Mouse (Mus musculus) G1E (cell line): ENCODE data around the gene Scrn1. TPM values are rescaled to one million over a fixed set of nuclear protein-coding genes. Genes with fewer than 3 reads are reported as not detected.

Experiments
- ATAC-seq: 2 replicates; pipeline ENCODE4 v1.8.0; 2016; ENCODE audit warnings: mild to moderate bottlenecking; ENCODE audit not compliant: insufficient number of reproducible peaks, poor library complexity, low FRiP score, severe bottlenecking; ENCODE audit errors: extremely low read depth
- DNase-seq: peaks from one replicate; pipeline ENCODE4 v3.0.0; 2012; ENCODE audit warnings: low spot score
- H3K27me3 ChIP-seq: 2 replicates; pipeline ENCODE4 v1.6.1; 2012; ENCODE audit warnings: mild to moderate bottlenecking, low read length, inconsistent platforms; ENCODE audit not compliant: insufficient read depth
- H3K36me3 ChIP-seq: replicated peaks from 2 replicates; pipeline ENCODE3; 2012; ENCODE audit warnings: mild to moderate bottlenecking, inconsistent platforms
- H3K4me1 ChIP-seq: 2 replicates; pipeline ENCODE4 v1.6.1; 2012; ENCODE audit warnings: low read depth, low read length, inconsistent platforms, mixed read lengths; ENCODE audit not compliant: insufficient read depth
- H3K4me3 ChIP-seq: 2 replicates; pipeline ENCODE4 v1.5.1; 2012; ENCODE audit warnings: low read depth, mild to moderate bottlenecking, inconsistent platforms, low read length, moderate library complexity, mixed read lengths
- H3K9me3 ChIP-seq: replicated peaks from 2 replicates; pipeline ENCODE4 v1.6.1; 2012; ENCODE audit warnings: inconsistent platforms
- CTCF ChIP-seq: IDR thresholded peaks from 2 replicates; pipeline ENCODE4 v1.5.1; 2012; ENCODE audit warnings: low read depth, low read length, inconsistent platforms, mixed read lengths
- GATA1 ChIP-seq: IDR thresholded peaks from 2 replicates; pipeline ENCODE4 v1.6.1; 2012; ENCODE audit warnings: borderline replicate concordance, low read length, inconsistent platforms, mixed read lengths
- GATA2 ChIP-seq: IDR thresholded peaks from 2 replicates; pipeline ENCODE4 v1.6.1; 2012; ENCODE audit warnings: low read depth, low read length, inconsistent platforms, borderline replicate concordance
- POLR2AphosphoS5 ChIP-seq: IDR thresholded peaks from 2 replicates; pipeline ENCODE4 v1.6.1; 2012; ENCODE audit warnings: low read depth, low read length, inconsistent platforms; ENCODE audit not compliant: insufficient replicate concordance
- TAL1 ChIP-seq: conservative IDR thresholded peaks from 2 replicates; pipeline ENCODE4 v1.6.1; 2012; ENCODE audit warnings: low read depth, low read length, inconsistent platforms, mixed read lengths
- polyA plus RNA-seq: library from polyadenylated mRNA; stranded (reverse); fragments of >175 nt; gene quantifications from 2 replicates; pipeline ENCODE4 v1.2.3, GENCODE M21; 2012
- total RNA-seq, 2 experiments: library from RNA; stranded (forward) in 1 of 2; stranded (reverse) in 1 of 2; fragments of 200-1000 nt in 1 of 2; fragments of >200 nt in 1 of 2; fragmentation: Nextera tagmentation in 1 of 2; gene quantifications; 2 replicates each; pipeline ENCODE4 v1.2.3; 2014 to 2017

Scrn1 gene
- total and polyA plus RNA-seq, 3 experiments = 0.55 TPM; not detected in 2

GRCm38 (mm10) chr6:54597208-54597607 lies 30.9 kb upstream of the Scrn1 start, which contains the start of gene Fkbp14:
Gene Fkbp14, minus strand, starts transcription at chr6:54597308.
- ATAC-seq (no peak), DNase-seq (no peak)
- Histone ChIP-seq H3K4me3 (no peak within 1 kb of the TSS), H3K36me3 (peaks cover 26% of the 10 kb centered on the region), H3K9me3 (no peaks in the 10 kb centered on the region), H3K4me1 (peaks cover 35% of the 10 kb centered on the region), H3K27me3 (no peaks in the 10 kb centered on the region)
- no peak for TF ChIP-seq GATA2
- TF ChIP-seq POLR2AphosphoS5 = no peak
- no peak for TF ChIP-seq GATA1
- no peak for TF ChIP-seq CTCF
- no peak for TF ChIP-seq TAL1

GRCm38 (mm10) chr6:54595330-54595878 lies 29.1 kb upstream of the Scrn1 start:
- H3K4me1 ChIP-seq = peaks cover 45% of the 10 kb centered on the region
- TF ChIP-seq POLR2AphosphoS5 = no peak
- no peak for TF ChIP-seq GATA1
- no peak for TF ChIP-seq TAL1
- TF ChIP-seq GATA2 = no peak
- no peak for TF ChIP-seq CTCF
- peak overlapping the region; percentile 93 for H3K4me3 ChIP-seq
- peaks cover 17% of the 10 kb centered on the region for H3K36me3 ChIP-seq
- H3K27me3 ChIP-seq = no peaks in the 10 kb centered on the region
- DNase-seq (no peak), ATAC-seq (no peak)
- H3K9me3 ChIP-seq = no peaks in the 10 kb centered on the region

GRCm38 (mm10) chr6:54594469-54595329 lies 28.4 kb upstream of the Scrn1 start, which contains the start of gene Plekha8:
Gene Plekha8, plus strand, starts transcription at chr6:54595111.
- DNase-seq = peak; percentile 84
- Histone ChIP-seq H3K27me3 (no peaks in the 10 kb centered on the region), H3K36me3 (peaks cover 14% of the 10 kb centered on the region), H3K9me3 (no peaks in the 10 kb centered on the region), H3K4me3 (peak within 1 kb of the TSS; percentile 93), H3K4me1 (peaks cover 45% of the 10 kb centered on the region)
- ATAC-seq = peak; percentile 46
- TF ChIP-seq GATA2 = no peak
- TF ChIP-seq POLR2AphosphoS5 = no peak
- TF ChIP-seq CTCF = no peak
- no peak for TF ChIP-seq TAL1
- no peak for TF ChIP-seq GATA1

GRCm38 (mm10) chr6:54593766-54594468 lies 27.6 kb upstream of the Scrn1 start:
- peak overlapping the region; percentile 20; the same call in 1 of the 2 replicates for H3K4me3 ChIP-seq
- DNase-seq (no peak), ATAC-seq (no peak)
- no peaks in the 10 kb centered on the region for H3K27me3 ChIP-seq
- H3K9me3 ChIP-seq = no peaks in the 10 kb centered on the region
- H3K36me3 ChIP-seq = peaks cover 13% of the 10 kb centered on the region
- TF ChIP-seq TAL1 (no peak), POLR2AphosphoS5 (no peak), GATA2 (no peak), CTCF (no peak), GATA1 (no peak)
- H3K4me1 ChIP-seq = peaks cover 47% of the 10 kb centered on the region

- no peaks in the 10 kb centered on the region for H3K27me3 ChIP-seq
Measured at GRCm38 (mm10) chr6:54592938-54593535, 26.7 kb upstream of the Scrn1 start.

More at GRCm38 (mm10) chr6:54592938-54593535, 26.7 kb upstream of the Scrn1 start:
- Histone ChIP-seq H3K9me3 (no peaks in the 10 kb centered on the region), H3K4me3 (peak overlapping the region; percentile 72), H3K4me1 (peaks cover 51% of the 10 kb centered on the region), H3K36me3 (peaks cover 9% of the 10 kb centered on the region)
- DNase-seq (peak; percentile 81), ATAC-seq (peak; percentile 92)
- TF ChIP-seq TAL1 = no peak
- TF ChIP-seq GATA2 = no peak
